Comparison of ENCODE assay signal across 8 mouse cellular contexts in genomic region chr10:117393196-117393890, GRCm38 (mm10). TPM values are rescaled to one million over a fixed set of nuclear protein-coding genes. Genes with fewer than 3 reads are reported as not detected.
DNase-seq lines count a peak whose midpoint lies in the region; ATAC-seq and TF ChIP-seq lines count a peak whose summit lies in the region.

No protein-coding gene starts in this region.

- H3K4me2 ChIP-seq in midbrain, embryonic 11.5 days: peak overlapping the region; percentile 71

- ATAC-seq in midbrain, embryonic 11.5 days (ENCODE audit: low FRiP score): peak; percentile 82

- WGBS in spleen, adult 2 months: 1% methylated on average over 26 of the region's 27 CpGs
- 6% methylated on average over 24 of the region's 27 CpGs for WGBS in midbrain, embryonic 11.5 days

- H3K9me3 ChIP-seq in midbrain, embryonic 11.5 days (ENCODE audit: control insufficient read depth, low read length): no peaks in the 10 kb centered on the region

- H3K36me3 ChIP-seq in spleen, adult 2 months (ENCODE audit: control insufficient read depth, insufficient read depth, low read length): no peaks in the 10 kb centered on the region
- H3K36me3 ChIP-seq in midbrain, embryonic 11.5 days (ENCODE audit: control insufficient read depth, insufficient read depth, low read length): no peaks in the 10 kb centered on the region

- peak overlapping the region; percentile 47 for H3K4me3 ChIP-seq in spleen, adult 2 months (ENCODE audit: extremely low read depth, insufficient read depth, insufficient read length)
- peak overlapping the region; percentile 35 for H3K4me3 ChIP-seq in midbrain, embryonic 11.5 days (ENCODE audit: low read depth, low read length)

- peaks cover 5% of the 10 kb centered on the region; the same call in 1 of the 2 replicates for H3K4me1 ChIP-seq in spleen, adult 2 months (ENCODE audit: control insufficient read depth, insufficient read depth, insufficient read length)
- no peaks in the 10 kb centered on the region; the same call in 1 of the 2 replicates for H3K4me1 ChIP-seq in midbrain, embryonic 11.5 days (ENCODE audit: control insufficient read depth, insufficient read depth, low read length)

- peak in 1 of 2 experiments; percentile 53 for DNase-seq in spleen, adult 2 months (ENCODE audit: low read depth in 1 of 2, low spot score in 2 of 2)
- DNase-seq in spleen, postnatal 14 days (ENCODE audit: low spot score in 2 of 2): no peak
- peak; percentile 70 for DNase-seq in embryo, embryonic 9.5 days (ENCODE audit: extremely low spot score)
- DNase-seq in heart, postnatal 14 days: peak; percentile 25 to 31
- DNase-seq in kidney, postnatal 4 days: peak; percentile 46 to 67
- DNase-seq in midbrain, embryonic 11.5 days (ENCODE audit: low spot score, missing footprints): peak; percentile 93
- DNase-seq in thymus, postnatal 14 days: peak; percentile 71
- DNase-seq in frontal cortex, postnatal 10 days (ENCODE audit: low spot score in 2 of 2): no peak

- TF ChIP-seq CTCF in spleen, adult 2 months (IDR thresholded peaks at IDR 0.05; ENCODE audit: extremely low read depth, insufficient read depth, insufficient read length, insufficient replicate concordance): no peak

- H3K27me3 ChIP-seq in spleen, adult 2 months (ENCODE audit: control insufficient read depth, insufficient read depth, low read length): no peaks in the 10 kb centered on the region
- H3K27me3 ChIP-seq in midbrain, embryonic 11.5 days (ENCODE audit: control insufficient read depth, insufficient read depth, low read length): no peaks in the 10 kb centered on the region

- no peak for TF ChIP-seq POLR2A in spleen, adult 2 months (IDR thresholded peaks at IDR 0.05; ENCODE audit: low read depth, low read length)

- intact Hi-C loops in heart, postnatal 14 days (cut with DNase I): no loop called here

- peak overlapping the region; percentile 48 for H3K9ac ChIP-seq in midbrain, embryonic 11.5 days (ENCODE audit: low read length)

- H3K27ac ChIP-seq in spleen, adult 2 months (ENCODE audit: insufficient read depth, low read length): no peak overlapping the region
- H3K27ac ChIP-seq in midbrain, embryonic 11.5 days (ENCODE audit: low read depth, low read length): no peak overlapping the region

RNA-seq across cellular contexts. Expression of gene Cpsf6, which starts 13.5 kb away (rescaled TPM):
- 51.9 and 79.8 TPM in 2 replicates for polyA plus RNA-seq in spleen, adult 2 months (2012; rRNA removed)
- total RNA-seq in heart, postnatal 14 days (2021): 10 to 100 TPM; 43.6 to 43.8 TPM
- polyA plus RNA-seq in midbrain, embryonic 11.5 days (2014; fragmentation: Nextera tagmentation; extraction: Ambion mirVana): 235 and 238 TPM in 2 replicates

Comparison
In these comparisons a context has a peak if more than half of its experiments do, and no peak if none do; other contexts are left out.
1. DNase-seq: peak in embryo, embryonic 9.5 days (single experiment), heart, postnatal 14 days (2 of 2), kidney, postnatal 4 days (2 of 2), midbrain, embryonic 11.5 days (single experiment) and thymus, postnatal 14 days (single experiment); none in spleen, postnatal 14 days (0 of 2) and frontal cortex, postnatal 10 days (0 of 2).